Mouse (Mus musculus): ENCODE data around the gene Exosc9. TPM values are rescaled to one million over a fixed set of nuclear protein-coding genes. Genes with fewer than 3 reads are reported as not detected.

Exosc9 gene
- total RNA-seq, 2 experiments from 2014 or later = 38.7 to 44.6 TPM

Other genes starting within 250 kb of the Exosc9 start
- gene Anxa5, start 76.7 kb upstream of the Exosc9 start, total RNA-seq (2021) = 10 to 100 TPM; 59.6 to 78.3 TPM
- not detected for gene 1810062G17Rik, start 76.7 kb upstream of the Exosc9 start, total RNA-seq (2021)
- gene Gm11549, start 30.8 kb upstream of the Exosc9 start, total RNA-seq (2021) = 10 to 100 TPM; 34.3 to 41.5 TPM
- gene Ccna2, start 19.5 kb downstream of the Exosc9 start, total RNA-seq (2021) = 1 to 10 TPM; 1.4 to 1.7 TPM
- 10 to 100 TPM; 13.3 to 18.8 TPM for gene Bbs7, start 60.9 kb downstream of the Exosc9 start, total RNA-seq (2021)
- 10 to 100 TPM; 19.8 to 23.0 TPM for gene Trpc3, start 137.6 kb downstream of the Exosc9 start, total RNA-seq (2021)

Data from left cerebral cortex, postnatal 25 days (tissue).